Mouse (Mus musculus) retina, adult 2 months (tissue): ENCODE measurements around the gene Plekhg3.

Experiments used
- DNase-seq: peaks from one replicate; pipeline ENCODE4 v3.0.0-alpha.2; 2012; ENCODE audit warnings: low read depth, low spot score

Plekhg3 gene

GRCm38 (mm10) chr12:76527245-76527881 is 3.3 kb upstream of the Plekhg3 start:
- no peak for DNase-seq

- no peak for DNase-seq
Observed at GRCm38 (mm10) chr12:76528766-76529165, 1.9 kb upstream of the Plekhg3 start.

GRCm38 (mm10) chr12:76531986-76532925 is 1.6 kb downstream of the Plekhg3 start:
- no peak for DNase-seq

DNA sequence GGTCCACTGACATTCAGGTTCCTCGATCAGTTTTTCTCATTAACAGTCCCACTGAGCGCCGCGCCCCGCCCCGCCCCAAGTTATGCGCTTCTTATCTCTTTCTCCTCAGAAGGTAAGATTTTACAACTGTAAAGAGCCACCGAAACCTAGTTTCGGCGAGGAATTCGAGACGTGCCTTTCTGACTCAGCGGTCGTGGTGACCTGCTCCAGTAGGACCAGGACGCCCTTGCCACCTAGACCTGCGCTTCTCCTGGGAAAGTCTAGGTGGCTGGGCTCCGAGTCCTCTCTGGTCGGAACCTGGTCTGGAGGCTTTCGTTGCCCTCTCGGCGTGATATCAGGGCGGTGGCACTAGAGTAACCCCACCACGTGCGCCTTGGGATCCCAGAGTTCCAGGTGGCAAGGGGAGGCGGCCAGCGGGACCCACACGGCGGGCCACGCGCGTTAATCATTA is 2.3 kb downstream of the Plekhg3 start:
- no peak for DNase-seq

GRCm38 (mm10) chr12:76533377-76534222 is 2.9 kb downstream of the Plekhg3 start:
- DNase-seq: no peak

- no peak for DNase-seq
Observed at GRCm38 (mm10) chr12:76534233-76534632, 3.5 kb downstream of the Plekhg3 start.

- DNase-seq: no peak
Observed at GRCm38 (mm10) chr12:76534641-76535283, 4.1 kb downstream of the Plekhg3 start.

DNA sequence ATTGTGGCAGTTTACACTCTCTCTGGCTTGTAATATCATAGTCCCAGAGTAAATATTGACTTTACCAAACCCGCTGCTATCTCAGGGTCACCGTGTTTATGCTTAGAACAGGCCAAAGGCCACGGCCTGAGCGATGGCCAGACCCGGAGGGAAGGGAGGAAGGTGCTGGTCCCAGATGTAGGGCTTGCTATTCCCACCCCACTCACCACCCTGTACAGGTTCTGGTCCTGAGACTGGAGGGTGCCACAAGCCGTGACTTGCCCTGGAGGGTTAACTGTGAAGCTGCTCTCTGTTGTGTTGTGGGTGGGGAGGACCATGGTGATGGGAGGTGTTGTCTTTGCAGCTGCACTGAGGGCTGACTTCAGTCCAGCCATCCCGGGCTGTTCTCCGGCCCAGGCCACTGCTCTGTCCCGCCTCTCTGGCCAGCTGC is 4.8 kb downstream of the Plekhg3 start:
- DNase-seq: no peak

GRCm38 (mm10) chr12:76536591-76537153 is 6.0 kb downstream of the Plekhg3 start:
- no peak for DNase-seq

GRCm38 (mm10) chr12:76537434-76537833 is 6.7 kb downstream of the Plekhg3 start:
- DNase-seq: no peak

DNA sequence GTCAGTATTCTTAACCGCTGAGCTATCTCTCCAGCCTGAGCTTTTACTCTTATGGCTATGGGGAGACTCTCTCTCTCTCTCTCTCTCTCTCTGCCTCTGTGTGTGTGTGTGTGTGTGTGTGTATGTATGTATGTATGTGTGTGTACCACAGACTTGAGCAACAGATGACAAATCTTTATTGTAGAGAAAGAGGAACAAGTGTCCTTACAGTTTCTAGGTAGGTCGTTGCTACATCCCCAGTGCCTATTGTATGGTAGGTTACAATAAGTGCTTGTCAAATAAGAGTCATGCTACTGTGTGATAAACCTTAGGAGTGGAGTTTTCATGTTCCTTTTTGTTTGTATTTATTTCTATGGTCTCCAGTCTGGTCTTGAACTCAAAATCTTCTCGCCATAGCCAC is 9.5 kb downstream of the Plekhg3 start:
- no peak for DNase-seq

DNA sequence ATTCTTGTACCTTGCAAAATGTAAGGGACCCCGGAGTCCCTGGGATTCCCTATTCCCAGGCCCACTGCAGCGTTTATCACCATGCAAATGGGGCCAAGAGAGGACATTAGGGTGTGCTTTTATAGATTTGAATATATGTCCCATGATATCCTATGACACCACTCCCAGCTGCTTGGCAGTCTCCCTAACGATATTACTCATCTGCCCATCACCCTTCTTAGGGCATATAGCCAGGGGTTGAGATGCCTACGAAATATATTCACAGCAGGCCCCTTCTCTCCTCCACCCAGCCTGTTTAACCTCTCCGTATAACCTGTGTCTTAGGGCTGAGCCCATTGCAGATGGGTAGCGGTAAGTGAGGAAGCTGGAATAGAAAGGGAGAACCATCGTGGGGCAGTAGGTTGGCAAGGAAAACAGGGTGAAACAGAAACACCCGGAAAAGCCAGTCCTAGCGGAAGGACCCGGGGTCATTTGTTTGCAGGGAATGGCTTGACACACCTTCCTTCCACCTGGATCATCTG is 10.1 kb downstream of the Plekhg3 start:
- no peak for DNase-seq

GRCm38 (mm10) chr12:76541475-76541874 is 10.8 kb downstream of the Plekhg3 start:
- no peak for DNase-seq

GRCm38 (mm10) chr12:76541879-76542278 is 11.2 kb downstream of the Plekhg3 start:
- DNase-seq: no peak

GRCm38 (mm10) chr12:76545786-76546370 is 15.2 kb downstream of the Plekhg3 start:
- no peak for DNase-seq

GRCm38 (mm10) chr12:76546383-76547276 is 15.9 kb downstream of the Plekhg3 start:
- no peak for DNase-seq

- peak; percentile 64 for DNase-seq
Observed at GRCm38 (mm10) chr12:76547409-76548081, 16.9 kb downstream of the Plekhg3 start.

- no peak for DNase-seq
Observed at GRCm38 (mm10) chr12:76548082-76548423, 17.4 kb downstream of the Plekhg3 start.

- DNase-seq: no peak
Observed at GRCm38 (mm10) chr12:76549203-76549602, 18.5 kb downstream of the Plekhg3 start.
